Mouse (Mus musculus) ovary, adult 10 weeks (tissue): Measurements from ENCODE around the gene Tnfaip8l1. TPM values are rescaled to one million over a fixed set of nuclear protein-coding genes. Genes with fewer than 3 reads are reported as not detected.

ENCODE experiments used
- polyA plus RNA-seq: library from polyadenylated mRNA; stranded (reverse); fragments of 350-450 nt; fragmentation: Illumina TruSeq; extraction: RNeasy Lipid Tissue Mini Kit (QIAGEN cat#74804); gene quantifications from one replicate; pipeline ENCODE4 v1.2.3, GENCODE M21; 2014

Gene Tnfaip8l1
- 0.88 TPM for polyA plus RNA-seq

GRCm38 (mm10) chr17:56162231-56162774 lies at the start of gene Tnfaip8l1:
Gene Tnfaip8l1, plus strand, starts transcription at chr17:56162477.

GRCm38 (mm10) chr17:56117251-56117710 lies 45.0 kb upstream of the Tnfaip8l1 start, which contains the start of gene Plin5:
Gene Plin5, minus strand, starts transcription at chr17:56117596.

GRCm38 (mm10) chr17:56121826-56122225 lies 40.5 kb upstream of the Tnfaip8l1 start, which contains the start of gene Lrg1:
Gene Lrg1, minus strand, starts transcription at chr17:56122001.

GRCm38 (mm10) chr17:56139858-56140595 lies 22.2 kb upstream of the Tnfaip8l1 start, which contains the start of gene Sema6b:
Gene Sema6b, minus strand, starts transcription at chr17:56140343.

GRCm38 (mm10) chr17:56183658-56184103 lies 21.4 kb downstream of the Tnfaip8l1 start, which contains the start of gene Mydgf:
Gene Mydgf, minus strand, starts transcription at chr17:56183920.

GRCm38 (mm10) chr17:56218377-56219191 lies 56.3 kb downstream of the Tnfaip8l1 start, which contains the start of gene Dpp9:
Gene Dpp9, minus strand, starts transcription at chr17:56218905.

Other genes with a start within 250 kb of the Tnfaip8l1 start
- 24.6 TPM for gene Zfp119b, start 213.0 kb upstream of the Tnfaip8l1 start, polyA plus RNA-seq
- not detected for gene Ebi3, start 209.8 kb upstream of the Tnfaip8l1 start, polyA plus RNA-seq
- 0.66 TPM for gene Yju2, start 203.4 kb upstream of the Tnfaip8l1 start, polyA plus RNA-seq
- gene Shd, start 192.0 kb upstream of the Tnfaip8l1 start, polyA plus RNA-seq = not detected
- gene Fsd1, start 176.0 kb upstream of the Tnfaip8l1 start, polyA plus RNA-seq = not detected
- not detected for gene Stap2, start 156.9 kb upstream of the Tnfaip8l1 start, polyA plus RNA-seq
- gene Mpnd, start 156.8 kb upstream of the Tnfaip8l1 start, polyA plus RNA-seq = not detected
- gene Sh3gl1, start 125.8 kb upstream of the Tnfaip8l1 start, polyA plus RNA-seq = 0.14 TPM
- 1.6 TPM for gene Chaf1a, start 122.0 kb upstream of the Tnfaip8l1 start, polyA plus RNA-seq
- 17.7 TPM for gene Ubxn6, start 87.4 kb upstream of the Tnfaip8l1 start, polyA plus RNA-seq
- gene Hdgfl2, start 82.8 kb upstream of the Tnfaip8l1 start, polyA plus RNA-seq = 2.6 TPM
- gene Plin4, start 52.7 kb upstream of the Tnfaip8l1 start, polyA plus RNA-seq = 2.3 TPM
- gene Plin5, start 44.9 kb upstream of the Tnfaip8l1 start, polyA plus RNA-seq = 0.46 TPM
- not detected for gene Lrg1, start 40.5 kb upstream of the Tnfaip8l1 start, polyA plus RNA-seq
- gene Sema6b, start 22.1 kb upstream of the Tnfaip8l1 start, polyA plus RNA-seq = not detected
- 14.9 TPM for gene Mydgf, start 21.4 kb downstream of the Tnfaip8l1 start, polyA plus RNA-seq
- gene Dpp9, start 56.4 kb downstream of the Tnfaip8l1 start, polyA plus RNA-seq = not detected
- gene Fem1a, start 94.3 kb downstream of the Tnfaip8l1 start, polyA plus RNA-seq = 2.5 TPM
- gene Ticam1, start 114.3 kb downstream of the Tnfaip8l1 start, polyA plus RNA-seq = 0.20 TPM
- 22.7 TPM for gene Plin3, start 130.4 kb downstream of the Tnfaip8l1 start, polyA plus RNA-seq
- gene Arrdc5, start 137.8 kb downstream of the Tnfaip8l1 start, polyA plus RNA-seq = not detected
- 26.4 TPM for gene Uhrf1, start 140.8 kb downstream of the Tnfaip8l1 start, polyA plus RNA-seq
- gene Kdm4b, start 163.6 kb downstream of the Tnfaip8l1 start, polyA plus RNA-seq = 1.2 TPM